Mouse (Mus musculus): ENCODE results near the gene Oit3. TPM values are rescaled to one million over a fixed set of nuclear protein-coding genes. Genes with fewer than 3 reads are reported as not detected.

The Oit3 gene
- polyA plus RNA-seq, 1 experiment from 2014 or later, result 0.28 TPM

Other genes starting within 250 kb of the Oit3 start
- gene Sept10, start 219.9 kb downstream of the Oit3 start, polyA plus RNA-seq (2014; fragmentation: Nextera tagmentation; extraction: Ambion mirVana), result 32.0 and 32.4 TPM in 2 replicates
- gene Sowahc, start 219.8 kb downstream of the Oit3 start, polyA plus RNA-seq (2014; fragmentation: Nextera tagmentation; extraction: Ambion mirVana), result 11.9 and 13.6 TPM in 2 replicates
- gene P4ha1, start 118.5 kb downstream of the Oit3 start, polyA plus RNA-seq (2014; fragmentation: Nextera tagmentation; extraction: Ambion mirVana), result 44.6 and 51.6 TPM in 2 replicates
- gene Gm10273, start 46.1 kb downstream of the Oit3 start, polyA plus RNA-seq (2014; fragmentation: Nextera tagmentation; extraction: Ambion mirVana), result 3.9 and 4.6 TPM in 2 replicates
- gene Pla2g12b, start 38.1 kb downstream of the Oit3 start, polyA plus RNA-seq (2014; fragmentation: Nextera tagmentation; extraction: Ambion mirVana), result 0.18 and 0.22 TPM in 2 replicates
- gene Gm10322, start 174.3 kb upstream of the Oit3 start, polyA plus RNA-seq (2014; fragmentation: Nextera tagmentation; extraction: Ambion mirVana), result not detected in 2 replicates
- 21.8 and 24.7 TPM in 2 replicates for gene Mcu, start 174.9 kb upstream of the Oit3 start, polyA plus RNA-seq (2014; fragmentation: Nextera tagmentation; extraction: Ambion mirVana)